In the genomic region with DNA sequence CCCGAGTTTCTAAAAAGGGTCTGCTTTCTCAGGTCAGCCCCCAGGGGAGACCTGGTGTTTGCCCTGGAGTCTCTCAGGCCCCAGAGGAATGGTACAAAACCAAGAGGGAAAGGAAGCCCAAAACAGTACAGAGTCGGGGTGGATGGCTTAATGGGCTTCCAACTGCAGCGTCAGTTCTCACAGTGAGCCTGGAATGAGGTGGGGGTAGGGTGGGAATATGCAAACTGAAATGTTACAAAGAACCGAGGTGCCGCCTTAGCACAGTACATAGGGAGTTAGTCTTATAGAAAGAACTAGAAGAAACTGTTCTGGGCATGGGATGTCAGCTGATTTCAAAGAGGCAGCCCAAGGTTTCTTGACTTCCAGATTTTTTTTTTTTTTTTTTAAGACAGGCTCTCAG, we compare ENCODE assay signal across 20 mouse cellular contexts.
"Had no signal": no experiment of that assay in that cellular context is flagged by ENCODE, and none has a peak within 500 bp of the region (broad histone marks: within the 10 kb centered on the region; RNA-seq: fewer than 3 reads in every experiment).

No protein-coding gene starts in this region.

- ATAC-seq: liver, postnatal 0 days; midbrain, embryonic 15.5 days had no signal

- H3K9me3 ChIP-seq: limb, embryonic 12.5 days; limb, embryonic 15.5 days; midbrain, embryonic 12.5 days; midbrain, embryonic 15.5 days had no signal

- H3K4me3 ChIP-seq: layer of hippocampus, adult 2 months; left cerebral cortex, adult 2 months; limb, embryonic 12.5 days; limb, embryonic 15.5 days; midbrain, embryonic 12.5 days; midbrain, embryonic 15.5 days; myocyte had no signal

- H3K27ac ChIP-seq: layer of hippocampus, adult 2 months; left cerebral cortex, adult 2 months; limb, embryonic 12.5 days; limb, embryonic 15.5 days; liver, embryonic 14.5 days; macrophage; midbrain, embryonic 12.5 days; midbrain, embryonic 15.5 days had no signal

- H3K9ac ChIP-seq: limb, embryonic 12.5 days; limb, embryonic 15.5 days; liver, embryonic 14.5 days; liver, postnatal 0 days; lung, embryonic 14.5 days; midbrain, embryonic 12.5 days; midbrain, embryonic 15.5 days had no signal

- H3K36me3 ChIP-seq: limb, embryonic 12.5 days; limb, embryonic 15.5 days; midbrain, embryonic 12.5 days; midbrain, embryonic 15.5 days had no signal

- DNase-seq: kidney, adult 18-20 months; kidney, adult 9 months; kidney, postnatal 14 days; kidney, postnatal 4 days; layer of hippocampus, adult 9-11 months; liver, postnatal 0 days; lung, embryonic 14.5 days; thymus, adult 2 months; thymus, postnatal 14 days; thymus, postnatal 4 days had no signal

- H3K4me1 ChIP-seq: limb, embryonic 12.5 days; limb, embryonic 15.5 days; midbrain, embryonic 12.5 days; midbrain, embryonic 15.5 days had no signal

- H3K27me3 ChIP-seq: limb, embryonic 12.5 days; limb, embryonic 15.5 days; midbrain, embryonic 15.5 days had no signal

- H3K4me2 ChIP-seq: limb, embryonic 12.5 days; limb, embryonic 15.5 days; liver, embryonic 11.5 days; lung, embryonic 14.5 days; midbrain, embryonic 12.5 days; midbrain, embryonic 15.5 days had no signal
